Mouse (Mus musculus) embryo, embryonic 11 days (tissue): Measurements from ENCODE around the gene Lrrc56.
"Not testable (repeated sequence)": the region's sequence is repeated elsewhere in the genome, so short reads cannot be mapped to it uniquely, and the experiment has no call there.

Source experiments
- DNase-seq: peaks from one replicate; pipeline ENCODE4 v3.0.0-alpha.2; 2015

Lrrc56 gene

GRCm38 (mm10) chr7:141218557-141219133 is 24.7 kb downstream of the Lrrc56 start:
- no peak for DNase-seq

DNA sequence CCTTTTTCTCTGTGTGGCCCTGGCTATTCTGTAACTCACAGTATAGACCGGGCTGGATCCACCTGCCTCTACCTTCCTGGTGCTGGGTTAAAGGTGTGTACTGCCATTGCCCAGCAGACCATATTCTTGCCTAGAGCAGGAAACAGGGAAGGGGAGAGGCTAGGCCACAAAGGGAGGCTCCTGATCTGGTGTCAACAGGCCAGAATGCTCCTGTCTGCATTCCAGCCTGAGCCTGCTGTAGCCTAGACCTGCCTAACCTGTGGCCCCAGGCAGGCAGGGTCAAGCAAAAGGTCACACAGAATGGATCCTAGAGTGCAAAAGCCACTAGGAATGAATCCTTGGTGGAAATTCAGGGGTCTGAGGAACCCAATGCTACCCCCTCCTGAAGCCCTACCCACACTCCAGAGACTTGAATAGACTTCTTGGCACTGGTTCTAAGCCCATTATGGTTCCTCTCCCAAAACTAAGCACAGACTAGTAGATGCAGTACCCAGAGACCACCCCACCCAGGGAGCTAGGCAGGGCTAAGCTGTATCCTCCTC is 25.7 kb downstream of the Lrrc56 start:
- DNase-seq: no peak

- DNase-seq: no peak
Measured at GRCm38 (mm10) chr7:141220377-141220776, 26.4 kb downstream of the Lrrc56 start.

- DNase-seq: peak; percentile 99
Measured at GRCm38 (mm10) chr7:141221249-141222125, 27.5 kb downstream of the Lrrc56 start.

DNA sequence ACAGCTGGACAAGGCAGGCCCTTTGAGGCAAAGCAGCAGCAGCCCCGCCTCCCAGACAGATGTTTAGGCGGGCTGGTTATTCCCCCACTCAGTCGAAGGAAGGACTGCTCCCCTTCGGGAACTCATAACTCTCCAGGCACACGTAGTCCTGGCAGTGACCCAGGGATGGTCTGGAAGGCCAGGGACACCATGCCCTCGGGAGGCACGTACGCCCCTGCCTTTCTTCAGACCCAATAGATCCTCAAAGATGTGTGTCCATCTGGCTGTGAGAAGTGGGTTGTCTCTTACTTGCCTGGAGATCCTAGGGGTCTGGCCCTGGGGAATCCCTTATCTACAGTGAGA is 28.1 kb downstream of the Lrrc56 start:
- DNase-seq: no peak

GRCm38 (mm10) chr7:141222696-141223215 is 28.8 kb downstream of the Lrrc56 start:
- no peak for DNase-seq

GRCm38 (mm10) chr7:141226535-141226934 is 32.6 kb downstream of the Lrrc56 start:
- DNase-seq: no peak

GRCm38 (mm10) chr7:141227796-141228195 is 33.8 kb downstream of the Lrrc56 start:
- DNase-seq: no peak

DNA sequence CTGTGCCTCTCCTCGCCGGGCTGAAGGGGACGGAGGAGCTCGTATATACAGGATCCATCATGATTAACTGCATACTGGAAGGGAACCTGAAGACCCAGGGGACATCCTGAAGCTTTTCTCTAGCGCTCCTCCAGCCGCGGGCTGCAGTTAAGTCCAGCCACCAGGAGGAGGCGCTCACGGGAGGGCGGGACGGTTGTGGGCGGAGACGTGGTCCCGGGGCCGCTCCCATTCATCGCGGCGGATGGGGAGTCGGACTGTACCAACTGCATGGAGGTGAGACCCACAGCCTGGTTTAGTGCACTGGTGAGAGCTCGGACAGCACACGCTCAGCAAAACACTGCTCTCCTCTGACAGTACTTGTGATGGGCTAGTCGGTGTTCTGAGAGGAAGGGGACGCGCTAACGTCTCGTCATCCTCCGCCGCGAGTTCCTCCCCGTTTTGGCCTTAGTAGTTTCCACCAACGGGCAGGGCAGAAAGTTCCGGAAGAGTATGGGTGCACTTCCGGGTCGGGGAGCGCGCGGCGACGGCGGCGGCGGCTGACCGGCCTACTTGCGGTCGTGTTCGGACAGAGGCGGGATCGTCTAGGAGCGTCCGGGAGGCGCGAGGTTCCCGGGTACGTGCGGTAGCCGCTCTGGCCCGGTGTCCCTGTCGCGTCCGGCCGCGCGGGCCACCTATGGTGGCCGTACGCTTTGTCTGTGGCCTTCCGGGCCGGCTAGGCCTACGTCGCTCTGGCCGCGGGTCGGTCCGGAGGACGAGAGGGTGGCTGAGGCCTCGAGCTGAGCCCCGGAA is 34.5 kb downstream of the Lrrc56 start, which contains the start of gene Phrf1:
Phrf1 (plus strand) TSS at position 506 of the 789 bp plus-strand sequence.
- peak; percentile 91 for DNase-seq

GRCm38 (mm10) chr7:141229702-141230101 is 35.7 kb downstream of the Lrrc56 start:
- DNase-seq: no peak

- DNase-seq: no peak
Measured at GRCm38 (mm10) chr7:141230570-141230969, 36.6 kb downstream of the Lrrc56 start.

GRCm38 (mm10) chr7:141231111-141231510 is 37.2 kb downstream of the Lrrc56 start:
- DNase-seq: no peak

DNA sequence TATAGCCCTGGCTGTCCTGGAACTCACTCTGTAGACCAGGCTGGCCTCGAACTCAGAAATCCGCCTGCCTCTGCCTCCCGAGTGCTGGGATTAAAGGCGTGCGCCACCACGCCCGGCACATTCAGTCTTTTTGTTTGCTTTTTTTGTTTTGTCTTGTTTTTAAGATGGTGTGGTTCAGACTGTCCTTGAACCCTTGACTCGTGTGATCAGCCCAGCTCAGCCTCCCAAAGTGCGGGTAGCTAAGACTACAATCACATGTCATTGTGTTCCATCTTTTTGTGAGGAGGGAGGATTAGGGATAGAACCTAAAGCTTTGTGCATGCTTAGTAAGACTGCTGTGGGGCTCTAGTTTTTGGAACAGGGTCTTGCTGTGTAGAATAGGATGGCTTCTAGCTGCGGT is 37.6 kb downstream of the Lrrc56 start:
- DNase-seq: no peak

- DNase-seq: not testable (repeated sequence)
Measured at GRCm38 (mm10) chr7:141250486-141250885, 56.5 kb downstream of the Lrrc56 start.

DNA sequence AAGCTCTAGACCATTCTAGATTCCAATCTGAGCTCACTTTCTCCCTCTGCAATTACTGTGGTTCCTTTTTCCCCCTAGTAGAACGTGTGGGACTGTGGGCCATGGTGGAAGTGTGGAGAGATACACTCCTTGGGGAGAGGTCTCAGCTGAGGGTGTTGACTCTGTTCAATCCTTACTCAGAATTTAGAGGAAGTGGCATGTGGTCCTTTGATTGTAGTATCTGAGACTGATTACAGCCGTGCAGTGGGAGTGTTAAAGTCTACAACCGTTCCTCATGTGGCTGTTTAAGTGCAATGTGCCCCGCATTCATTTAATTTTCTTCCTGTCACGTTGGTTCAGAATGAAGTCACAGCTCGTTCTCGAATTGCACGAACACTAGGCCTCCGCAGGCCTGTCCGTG is 62.2 kb downstream of the Lrrc56 start:
- DNase-seq: no peak
